Mouse (Mus musculus): ENCODE results near the gene Zglp1. TPM values are rescaled to one million over a fixed set of nuclear protein-coding genes. Genes with fewer than 3 reads are reported as not detected.
A peak's percentile ranks its signal among the peaks of the same experiment; 100 is the strongest.

Zglp1 gene
- polyA plus RNA-seq, 1 experiment, result 0.26 TPM

DNA sequence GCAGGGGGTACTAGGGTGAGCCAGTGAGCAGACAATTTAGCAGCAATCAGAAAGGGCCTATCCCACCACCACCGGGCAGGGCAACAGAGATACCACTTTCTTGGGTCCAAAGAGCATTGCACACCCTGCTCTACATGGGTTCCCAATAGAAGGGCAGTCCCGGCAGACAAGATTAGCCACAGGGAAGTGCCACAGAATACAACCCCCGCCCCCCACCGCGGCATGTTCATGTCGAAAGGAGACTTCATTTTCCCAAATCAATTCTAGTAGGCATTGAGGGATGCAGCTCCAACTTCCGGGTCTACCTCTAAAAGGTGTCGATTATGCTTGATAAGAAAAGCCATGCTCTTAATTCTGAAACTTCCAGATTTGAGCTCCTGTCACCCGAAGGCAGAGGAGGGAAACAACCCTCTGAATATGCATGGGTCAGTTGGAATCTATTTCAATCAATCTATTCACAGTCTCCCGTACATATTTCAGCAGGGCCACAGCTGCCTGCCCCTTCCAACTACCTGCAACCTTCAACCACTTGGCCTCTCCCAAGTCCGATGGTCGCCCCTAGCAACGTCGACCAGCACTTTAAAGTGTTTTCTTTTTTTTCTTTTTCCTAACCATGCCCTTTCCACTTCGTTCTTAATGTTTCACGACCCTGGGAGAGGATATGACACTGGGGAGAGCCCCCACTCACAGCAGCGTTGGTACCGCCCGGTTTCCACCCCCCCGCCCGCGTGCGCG, 24.2 kb upstream of the Zglp1 start:
- Histone ChIP-seq H3K79me2 (ENCODE audit: control insufficient read depth, insufficient read depth) (peaks cover 51% of the 10 kb centered on the region), H3K36me3 (ENCODE audit: control insufficient read depth, insufficient read depth) (peaks cover 12% of the 10 kb centered on the region), H3K4me2 (ENCODE audit: low read depth) (peak overlapping the region; percentile 86), H3K27me3 (ENCODE audit: control insufficient read depth, insufficient read depth, insufficient read length) (no peaks in the 10 kb centered on the region), H3K4me3 (peak overlapping the region; percentile 87), H3ac (ENCODE audit: control insufficient read depth, insufficient read length) (peak overlapping the region; percentile 86)
- no peak for TF ChIP-seq SRF (IDR thresholded peaks at IDR 0.05; ENCODE audit: control insufficient read depth, insufficient read length, low read depth)

DNA sequence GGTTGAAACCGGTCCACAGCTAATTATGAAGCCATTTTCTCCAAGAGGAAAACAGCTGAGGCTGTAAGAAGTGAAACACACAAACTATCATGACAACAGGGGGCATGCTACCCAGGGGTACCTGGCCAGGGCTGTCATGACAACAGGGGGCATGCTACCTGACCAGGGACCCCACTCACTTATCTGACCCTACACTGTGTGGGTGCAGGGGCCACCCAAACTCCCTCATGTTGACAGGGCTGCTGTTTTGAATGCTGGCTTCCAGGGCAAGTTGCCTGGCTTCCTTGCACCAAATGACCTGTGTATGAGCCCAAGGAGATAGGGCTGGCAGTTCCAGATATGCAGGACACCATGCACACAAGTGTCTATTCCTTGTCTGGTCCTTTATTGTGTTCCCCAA, 23.6 kb upstream of the Zglp1 start:
- Histone ChIP-seq H3K36me3 (ENCODE audit: control insufficient read depth, insufficient read depth) (peaks cover 12% of the 10 kb centered on the region), H3K79me2 (ENCODE audit: control insufficient read depth, insufficient read depth) (peaks cover 51% of the 10 kb centered on the region)

DNA sequence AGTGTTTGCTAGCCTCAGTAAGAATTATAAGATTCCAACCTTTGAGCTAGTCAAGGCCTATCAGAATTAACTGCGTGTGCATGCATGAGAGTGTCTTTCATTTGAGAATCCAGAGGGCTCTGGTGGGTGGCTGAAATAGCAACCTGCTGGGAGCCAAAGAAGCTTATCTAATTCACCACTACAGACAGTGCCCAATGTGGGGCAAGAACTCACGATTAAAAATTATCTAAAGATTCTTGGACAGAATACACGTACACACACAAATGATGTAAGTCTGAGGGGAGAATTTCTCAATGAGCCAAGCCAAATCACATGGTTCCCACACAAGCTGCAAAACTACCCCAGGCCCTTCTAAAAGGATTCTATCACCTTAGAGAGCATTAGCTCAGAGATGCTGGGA, 16.4 kb upstream of the Zglp1 start:
- no peaks in the 10 kb centered on the region for H3K27me3 ChIP-seq (ENCODE audit: control insufficient read depth, insufficient read depth, insufficient read length)
- no peak for TF ChIP-seq POLR2A (IDR thresholded peaks at IDR 0.05; ENCODE audit: insufficient read length, low read depth)
- TF ChIP-seq TCF12 (IDR thresholded peaks at IDR 0.05; ENCODE audit: insufficient read depth, poor library complexity, severe bottlenecking), result no peak
- TF ChIP-seq USF1 (IDR thresholded peaks at IDR 0.05; ENCODE audit: low read depth), result no peak
- no peak for TF ChIP-seq SRF (IDR thresholded peaks at IDR 0.05; ENCODE audit: control insufficient read depth, insufficient read length, low read depth)
- TF ChIP-seq POLR2AphosphoS2 (IDR thresholded peaks at IDR 0.05; ENCODE audit: insufficient read length, low read depth), result no peak
- no peak for TF ChIP-seq MYOG (IDR thresholded peaks at IDR 0.05; ENCODE audit: control insufficient read depth in 1 of 3, insufficient read depth in 1 of 3, insufficient read length in 2 of 3, low read depth in 2 of 3)
- TF ChIP-seq CEBPB (IDR thresholded peaks at IDR 0.05; ENCODE audit: insufficient read depth, poor library complexity, severe bottlenecking), result no peak
- no peak for TF ChIP-seq MAX (IDR thresholded peaks at IDR 0.05; ENCODE audit: low read depth)
- TF ChIP-seq E2F4 (IDR thresholded peaks at IDR 0.05; ENCODE audit: insufficient read depth), result no peak
- no peak for TF ChIP-seq REST (IDR thresholded peaks at IDR 0.05; ENCODE audit: insufficient read depth, insufficient read length)
- no peak for TF ChIP-seq MYOD1 (IDR thresholded peaks at IDR 0.05; ENCODE audit: control insufficient read depth in 1 of 3, insufficient read length in 2 of 3, low read depth in 2 of 3)
- TF ChIP-seq TCF3 (IDR thresholded peaks at IDR 0.05; ENCODE audit: insufficient read length, low read depth), result no peak
- H3K4me2 ChIP-seq (ENCODE audit: low read depth), result no peak overlapping the region
- H3ac ChIP-seq (ENCODE audit: control insufficient read depth, insufficient read length), result no peak overlapping the region
- no peak overlapping the region for H3K4me3 ChIP-seq
- peaks cover 43% of the 10 kb centered on the region for H3K36me3 ChIP-seq (ENCODE audit: control insufficient read depth, insufficient read depth)
- H3K79me2 ChIP-seq (ENCODE audit: control insufficient read depth, insufficient read depth), result peaks cover 18% of the 10 kb centered on the region

More for the DNA sequence above, 23.6 kb upstream of the Zglp1 start:
- TF ChIP-seq TCF12 (IDR thresholded peaks at IDR 0.05; ENCODE audit: insufficient read depth, poor library complexity, severe bottlenecking) (no peak), POLR2A (IDR thresholded peaks at IDR 0.05; ENCODE audit: insufficient read length, low read depth) (no peak), MAX (IDR thresholded peaks at IDR 0.05; ENCODE audit: low read depth) (no peak), E2F4 (IDR thresholded peaks at IDR 0.05; ENCODE audit: insufficient read depth) (no peak), CEBPB (IDR thresholded peaks at IDR 0.05; ENCODE audit: insufficient read depth, poor library complexity, severe bottlenecking) (no peak)
- peak overlapping the region; percentile 86 for H3K4me2 ChIP-seq (ENCODE audit: low read depth)
- peak overlapping the region; percentile 87 for H3K4me3 ChIP-seq
- H3ac ChIP-seq (ENCODE audit: control insufficient read depth, insufficient read length), result no peak overlapping the region
- H3K27me3 ChIP-seq (ENCODE audit: control insufficient read depth, insufficient read depth, insufficient read length), result no peaks in the 10 kb centered on the region

DNA sequence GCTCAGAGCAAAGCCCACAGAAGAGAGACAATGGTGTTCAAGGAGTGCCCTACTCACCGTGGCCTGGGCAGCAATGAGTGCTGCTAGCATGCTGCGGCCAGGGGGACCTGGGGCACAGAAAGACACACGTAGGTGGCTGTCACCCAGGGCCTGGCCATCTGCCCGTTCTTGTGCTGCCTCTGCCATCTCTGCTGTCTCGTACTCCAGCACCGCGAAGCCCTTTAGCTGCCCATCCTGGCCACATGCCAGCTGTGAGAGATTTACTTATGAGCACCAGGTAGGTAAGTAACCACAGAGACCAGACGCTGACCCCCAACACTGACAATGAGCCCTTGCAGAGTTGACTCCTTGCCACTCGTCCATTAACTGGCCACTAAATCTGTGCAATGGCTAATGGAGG, 14.2 kb upstream of the Zglp1 start:
- no peak overlapping the region for H3ac ChIP-seq (ENCODE audit: control insufficient read depth, insufficient read length)
- H3K79me2 ChIP-seq (ENCODE audit: control insufficient read depth, insufficient read depth), result no peaks in the 10 kb centered on the region
- TF ChIP-seq CEBPB (IDR thresholded peaks at IDR 0.05; ENCODE audit: insufficient read depth, poor library complexity, severe bottlenecking), result no peak
- no peak for TF ChIP-seq SRF (IDR thresholded peaks at IDR 0.05; ENCODE audit: control insufficient read depth, insufficient read length, low read depth)
- TF ChIP-seq REST (IDR thresholded peaks at IDR 0.05; ENCODE audit: insufficient read depth, insufficient read length), result no peak
- TF ChIP-seq E2F4 (IDR thresholded peaks at IDR 0.05; ENCODE audit: insufficient read depth), result no peak
- no peak for TF ChIP-seq USF1 (IDR thresholded peaks at IDR 0.05; ENCODE audit: low read depth)
- TF ChIP-seq MAX (IDR thresholded peaks at IDR 0.05; ENCODE audit: low read depth), result no peak
- no peak for TF ChIP-seq TCF3 (IDR thresholded peaks at IDR 0.05; ENCODE audit: insufficient read length, low read depth)
- TF ChIP-seq POLR2A (IDR thresholded peaks at IDR 0.05; ENCODE audit: insufficient read length, low read depth), result no peak
- no peak for TF ChIP-seq MYOD1 (IDR thresholded peaks at IDR 0.05; ENCODE audit: control insufficient read depth in 1 of 3, insufficient read length in 2 of 3, low read depth in 2 of 3)
- TF ChIP-seq TCF12 (IDR thresholded peaks at IDR 0.05; ENCODE audit: insufficient read depth, poor library complexity, severe bottlenecking), result no peak
- no peak for TF ChIP-seq MYOG (IDR thresholded peaks at IDR 0.05; ENCODE audit: control insufficient read depth in 1 of 3, insufficient read depth in 1 of 3, insufficient read length in 2 of 3, low read depth in 2 of 3)

DNA sequence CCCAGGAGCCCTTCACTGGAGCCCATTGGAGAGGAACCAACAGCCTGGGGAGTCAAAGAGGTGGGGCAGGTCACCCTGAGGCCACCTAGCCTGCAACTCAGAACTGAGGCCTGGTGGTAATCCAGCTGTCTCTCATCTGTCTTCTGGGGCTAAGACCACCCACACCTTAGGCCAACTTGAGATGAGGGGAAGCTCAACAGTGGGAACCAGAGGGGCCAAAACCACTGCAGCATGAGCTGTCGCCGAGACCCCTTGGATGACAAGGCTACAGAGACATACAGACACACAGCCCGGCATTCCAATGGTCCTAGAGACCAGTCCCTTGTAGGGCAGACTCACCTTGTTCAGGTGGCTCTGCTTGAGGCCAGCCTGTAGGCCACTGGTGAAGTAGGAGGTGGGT, 8.7 kb upstream of the Zglp1 start:
- Histone ChIP-seq H3ac (ENCODE audit: control insufficient read depth, insufficient read length) (no peak overlapping the region), H3K4me2 (ENCODE audit: low read depth) (no peak overlapping the region), H3K27me3 (ENCODE audit: control insufficient read depth, insufficient read depth, insufficient read length) (no peaks in the 10 kb centered on the region), H3K79me2 (ENCODE audit: control insufficient read depth, insufficient read depth) (peaks cover 23% of the 10 kb centered on the region), H3K4me3 (no peak overlapping the region), H3K36me3 (ENCODE audit: control insufficient read depth, insufficient read depth) (peaks cover 14% of the 10 kb centered on the region)
- TF ChIP-seq TCF3 (IDR thresholded peaks at IDR 0.05; ENCODE audit: insufficient read length, low read depth) (no peak), POLR2AphosphoS2 (IDR thresholded peaks at IDR 0.05; ENCODE audit: insufficient read length, low read depth) (no peak), MYOD1 (IDR thresholded peaks at IDR 0.05; ENCODE audit: control insufficient read depth in 1 of 3, insufficient read length in 2 of 3, low read depth in 2 of 3) (no peak), REST (IDR thresholded peaks at IDR 0.05; ENCODE audit: insufficient read depth, insufficient read length) (no peak), USF1 (IDR thresholded peaks at IDR 0.05; ENCODE audit: low read depth) (no peak), E2F4 (IDR thresholded peaks at IDR 0.05; ENCODE audit: insufficient read depth) (no peak), TCF12 (IDR thresholded peaks at IDR 0.05; ENCODE audit: insufficient read depth, poor library complexity, severe bottlenecking) (no peak), MAX (IDR thresholded peaks at IDR 0.05; ENCODE audit: low read depth) (no peak), POLR2A (IDR thresholded peaks at IDR 0.05; ENCODE audit: insufficient read length, low read depth) (no peak), MYOG (IDR thresholded peaks at IDR 0.05; ENCODE audit: control insufficient read depth in 1 of 3, insufficient read depth in 1 of 3, insufficient read length in 2 of 3, low read depth in 2 of 3) (no peak), CEBPB (IDR thresholded peaks at IDR 0.05; ENCODE audit: insufficient read depth, poor library complexity, severe bottlenecking) (no peak), SRF (IDR thresholded peaks at IDR 0.05; ENCODE audit: control insufficient read depth, insufficient read length, low read depth) (no peak)

More for the DNA sequence above, 14.2 kb upstream of the Zglp1 start:
- H3K36me3 ChIP-seq (ENCODE audit: control insufficient read depth, insufficient read depth), result peaks cover 43% of the 10 kb centered on the region
- no peak overlapping the region for H3K4me2 ChIP-seq (ENCODE audit: low read depth)
- H3K4me3 ChIP-seq, result no peak overlapping the region
- no peaks in the 10 kb centered on the region for H3K27me3 ChIP-seq (ENCODE audit: control insufficient read depth, insufficient read depth, insufficient read length)

Measured in myocyte (in vitro differentiated cells).